Mouse (Mus musculus) kidney, embryonic 16.5 days (tissue): Measurements from ENCODE around the gene Cdh11. TPM values are rescaled to one million over a fixed set of nuclear protein-coding genes. Genes with fewer than 3 reads are reported as not detected.

Experiments used
- ATAC-seq: fragments of 200-750 bp; cut with Nextera tagmentation; 2 replicates; pipeline ENCODE4 v1.8.0; 2017; ENCODE audit warnings: moderate TSS enrichment; ENCODE audit not compliant: low FRiP score, low TSS enrichment
- H3K27ac ChIP-seq: fragments of 300-500 bp; sonication (generic); 2 replicates; pipeline ENCODE4 v1.5.1; 2014; ENCODE audit warnings: low read length
- H3K27me3 ChIP-seq: fragments of 300-500 bp; sonication (generic); 2 replicates; pipeline ENCODE4 v1.6.1; 2014; ENCODE audit warnings: low read length, control low read depth, mixed read lengths; ENCODE audit not compliant: insufficient read depth
- H3K36me3 ChIP-seq: fragments of 300-500 bp; sonication (generic); 2 replicates; pipeline ENCODE4 v1.6.1; 2014; ENCODE audit warnings: low read length, control low read depth, mixed read lengths; ENCODE audit not compliant: insufficient read depth
- H3K4me1 ChIP-seq: fragments of 300-500 bp; sonication (generic); 2 replicates; pipeline ENCODE4 v1.6.1; 2014; ENCODE audit warnings: low read length, control low read depth, mixed read lengths; ENCODE audit not compliant: insufficient read depth
- H3K4me2 ChIP-seq: fragments of 300-500 bp; sonication (generic); replicated peaks from 2 replicates; pipeline ENCODE4 v1.6.1; 2014; ENCODE audit warnings: low read depth, low read length
- H3K4me3 ChIP-seq: fragments of 300-500 bp; sonication (generic); 2 replicates; pipeline ENCODE4 v1.5.1; 2014; ENCODE audit warnings: mild to moderate bottlenecking, low read length
- H3K9ac ChIP-seq: fragments of 300-500 bp; sonication (generic); replicated peaks from 2 replicates; pipeline ENCODE4 v1.6.1; 2014; ENCODE audit warnings: low read length
- H3K9me3 ChIP-seq: fragments of 300-500 bp; sonication (generic); 2 replicates; pipeline ENCODE4 v1.6.1; 2016; ENCODE audit warnings: low read length, control low read depth
- WGBS: fragments of 180-500 bp; shearing (Covaris S2); extraction: QIAGEN DNeasy Blood & Tissue Kit; methylation state at CpG from one replicate; pipeline ENCODE4 v1.1.7; 2014; 5-methylcytosine and 5-hydroxymethylcytosine counted together
- polyA plus RNA-seq: library from polyadenylated mRNA; unstranded; fragments of >200 nt; fragmentation: Nextera tagmentation; extraction: Ambion mirVana; gene quantifications from 2 replicates; pipeline ENCODE4 v1.2.1, GENCODE M21; 2015

Cdh11 gene
- polyA plus RNA-seq, 1 experiment from 2014 or later = 159 TPM

GRCm38 (mm10) chr8:102774594-102774993 lies 10.8 kb downstream of the Cdh11 start:
- ATAC-seq = 0 out of 2 replicates have a peak, but pooled peaks have one; percentile 12
- peaks cover 22% of the 10 kb centered on the region for H3K36me3 ChIP-seq
- WGBS = 100% methylated on average over 1 of the region's 1 CpGs

GRCm38 (mm10) chr8:102771456-102771855 lies 14.0 kb downstream of the Cdh11 start:
- no peak overlapping the region for H3K4me3 ChIP-seq
- no peaks in the 10 kb centered on the region for H3K4me1 ChIP-seq
- WGBS = 91% methylated on average over 2 of the region's 2 CpGs
- no peak overlapping the region for H3K27ac ChIP-seq
- no peak for ATAC-seq
- no peak overlapping the region for H3K9ac ChIP-seq
- no peaks in the 10 kb centered on the region for H3K9me3 ChIP-seq
- H3K27me3 ChIP-seq = no peaks in the 10 kb centered on the region
- no peak overlapping the region for H3K4me2 ChIP-seq
- peaks cover 13% of the 10 kb centered on the region for H3K36me3 ChIP-seq

More at GRCm38 (mm10) chr8:102774594-102774993, 10.8 kb downstream of the Cdh11 start:
- Histone ChIP-seq H3K4me1 (no peaks in the 10 kb centered on the region), H3K4me2 (no peak overlapping the region), H3K27me3 (no peaks in the 10 kb centered on the region), H3K4me3 (no peak overlapping the region), H3K9me3 (no peaks in the 10 kb centered on the region), H3K9ac (no peak overlapping the region), H3K27ac (no peak overlapping the region)

GRCm38 (mm10) chr8:102753839-102754238 lies 31.6 kb downstream of the Cdh11 start:
- Histone ChIP-seq H3K4me2 (no peak overlapping the region), H3K9me3 (no peaks in the 10 kb centered on the region), H3K27me3 (no peaks in the 10 kb centered on the region), H3K4me3 (no peak overlapping the region), H3K9ac (no peak overlapping the region), H3K27ac (no peak overlapping the region), H3K36me3 (peaks cover under 1% of the 10 kb centered on the region; the same call in 1 of the 2 replicates), H3K4me1 (no peaks in the 10 kb centered on the region)
- ATAC-seq = no peak
- WGBS = 90% methylated on average over 5 of the region's 5 CpGs

GRCm38 (mm10) chr8:102742940-102743339 lies 42.5 kb downstream of the Cdh11 start:
- Histone ChIP-seq H3K27me3 (no peaks in the 10 kb centered on the region), H3K4me3 (no peak overlapping the region), H3K9me3 (no peaks in the 10 kb centered on the region), H3K4me1 (peaks cover 9% of the 10 kb centered on the region; the same call in 1 of the 2 replicates), H3K36me3 (0 out of 2 replicates have a peak, but pooled peaks cover 3% of the 10 kb centered on the region), H3K4me2 (no peak overlapping the region), H3K27ac (no peak overlapping the region), H3K9ac (no peak overlapping the region)
- 42% methylated on average over 3 of the region's 3 CpGs for WGBS
- ATAC-seq = no peak

GRCm38 (mm10) chr8:102742008-102742591 lies 43.3 kb downstream of the Cdh11 start:
- Histone ChIP-seq H3K4me3 (no peak overlapping the region), H3K36me3 (0 out of 2 replicates have a peak, but pooled peaks cover 3% of the 10 kb centered on the region), H3K27ac (no peak overlapping the region), H3K4me1 (peaks cover 9% of the 10 kb centered on the region; the same call in 1 of the 2 replicates), H3K9ac (no peak overlapping the region), H3K4me2 (no peak overlapping the region), H3K27me3 (no peaks in the 10 kb centered on the region), H3K9me3 (no peaks in the 10 kb centered on the region)
- WGBS = 47% methylated on average over 5 of the region's 5 CpGs
- peak; percentile 42; the same call in 1 of the 2 replicates for ATAC-seq

- WGBS = 68% methylated on average over 4 of the region's 4 CpGs
- ATAC-seq = no peak
- H3K4me1 ChIP-seq = peaks cover 9% of the 10 kb centered on the region; the same call in 1 of the 2 replicates
These were observed 44.5 kb downstream of the Cdh11 start for GRCm38 (mm10) chr8:102740963-102741362.

GRCm38 (mm10) chr8:102738961-102739487 lies 46.4 kb downstream of the Cdh11 start:
- peaks cover 9% of the 10 kb centered on the region; the same call in 1 of the 2 replicates for H3K4me1 ChIP-seq
- H3K27ac ChIP-seq = no peak overlapping the region
- no peak overlapping the region for H3K9ac ChIP-seq
- no peak overlapping the region for H3K4me2 ChIP-seq
- 0 out of 2 replicates have a peak, but pooled peaks cover 3% of the 10 kb centered on the region for H3K36me3 ChIP-seq
- no peaks in the 10 kb centered on the region for H3K9me3 ChIP-seq
- 85% methylated on average over 7 of the region's 7 CpGs for WGBS
- no peak overlapping the region for H3K4me3 ChIP-seq
- H3K27me3 ChIP-seq = no peaks in the 10 kb centered on the region
- no peak for ATAC-seq

More at GRCm38 (mm10) chr8:102740963-102741362, 44.5 kb downstream of the Cdh11 start:
- no peak overlapping the region for H3K4me2 ChIP-seq
- H3K27ac ChIP-seq = no peak overlapping the region
- no peak overlapping the region for H3K4me3 ChIP-seq
- no peaks in the 10 kb centered on the region for H3K9me3 ChIP-seq
- H3K36me3 ChIP-seq = 0 out of 2 replicates have a peak, but pooled peaks cover 3% of the 10 kb centered on the region
- H3K27me3 ChIP-seq = no peaks in the 10 kb centered on the region
- no peak overlapping the region for H3K9ac ChIP-seq

GRCm38 (mm10) chr8:102738395-102738794 lies 47.0 kb downstream of the Cdh11 start:
- 84% methylated on average over 7 of the region's 7 CpGs for whole genome bisulfite sequencing
- H3K9me3 ChIP-seq = no peaks in the 10 kb centered on the region
- H3K36me3 ChIP-seq = 0 out of 2 replicates have a peak, but pooled peaks cover 3% of the 10 kb centered on the region
- H3K27ac ChIP-seq = no peak overlapping the region
- H3K4me1 ChIP-seq = peaks cover 9% of the 10 kb centered on the region; the same call in 1 of the 2 replicates
- H3K9ac ChIP-seq = no peak overlapping the region
- no peak for ATAC-seq
- H3K27me3 ChIP-seq = no peaks in the 10 kb centered on the region
- H3K4me3 ChIP-seq = no peak overlapping the region
- H3K4me2 ChIP-seq = no peak overlapping the region

- no peaks in the 10 kb centered on the region for H3K9me3 ChIP-seq
- no peak overlapping the region for H3K4me3 ChIP-seq
- no peak overlapping the region for H3K27ac ChIP-seq
- 0 out of 2 replicates have a peak, but pooled peaks cover 3% of the 10 kb centered on the region for H3K36me3 ChIP-seq
- H3K27me3 ChIP-seq = no peaks in the 10 kb centered on the region
- no peak overlapping the region for H3K9ac ChIP-seq
- no peak for ATAC-seq
- 82% methylated on average over 1 of the region's 1 CpGs for WGBS
- no peaks in the 10 kb centered on the region for H3K4me1 ChIP-seq
- H3K4me2 ChIP-seq = no peak overlapping the region
These were observed 51.0 kb downstream of the Cdh11 start for GRCm38 (mm10) chr8:102734419-102734818.
